Mouse (Mus musculus) stomach, embryonic 15.5 days (tissue): ENCODE results near the gene Rassf8. TPM values are rescaled to one million over a fixed set of nuclear protein-coding genes. Genes with fewer than 3 reads are reported as not detected.

ENCODE experiments used
- ATAC-seq: fragments of 200-750 bp; cut with Nextera tagmentation; 2 replicates; pipeline ENCODE4 v1.8.0; 2017; ENCODE audit warnings: low read depth, moderate number of reproducible peaks, moderate TSS enrichment; ENCODE audit not compliant: insufficient read depth, low FRiP score
- H3K27ac ChIP-seq: fragments of 300-500 bp; sonication (generic); 2 replicates; pipeline ENCODE4 v1.5.1; 2015; ENCODE audit warnings: mild to moderate bottlenecking, inconsistent platforms
- H3K27me3 ChIP-seq: fragments of 300-500 bp; sonication (generic); replicated peaks from 2 replicates; pipeline ENCODE4 v1.6.1; 2015; ENCODE audit warnings: inconsistent platforms
- H3K36me3 ChIP-seq: fragments of 300-500 bp; sonication (generic); 2 replicates; pipeline ENCODE4 v1.6.1; 2015; ENCODE audit warnings: inconsistent platforms
- H3K4me1 ChIP-seq: fragments of 300-500 bp; sonication (generic); 2 replicates; pipeline ENCODE4 v1.6.1; 2015; ENCODE audit warnings: inconsistent platforms
- H3K4me2 ChIP-seq: fragments of 300-500 bp; sonication (generic); 2 replicates; pipeline ENCODE4 v1.6.1; 2015; ENCODE audit warnings: mild to moderate bottlenecking, inconsistent platforms
- H3K4me3 ChIP-seq: fragments of 300-500 bp; sonication (generic); replicated peaks from 2 replicates; pipeline ENCODE4 v1.5.1; 2015; ENCODE audit warnings: inconsistent platforms
- H3K9ac ChIP-seq: fragments of 300-500 bp; sonication (generic); 2 replicates; pipeline ENCODE4 v1.6.1; 2015; ENCODE audit warnings: inconsistent platforms
- H3K9me3 ChIP-seq: fragments of 300-500 bp; sonication (generic); 2 replicates; pipeline ENCODE4 v1.6.1; 2016; ENCODE audit warnings: inconsistent platforms
- WGBS: fragments of 180-500 bp; shearing (Covaris S2); methylation state at CpG from one replicate; pipeline ENCODE4 v1.1.7; 2015; 5-methylcytosine and 5-hydroxymethylcytosine counted together
- polyA plus RNA-seq: library from polyadenylated mRNA; unstranded; fragments of >200 nt; fragmentation: Nextera tagmentation; extraction: Ambion mirVana; gene quantifications from 2 replicates; pipeline ENCODE4 v1.2.1, GENCODE M21; 2015

The Rassf8 gene
- polyA plus RNA-seq, 1 experiment from 2014 or later = 7.2 TPM

- H3K4me1 ChIP-seq = no peaks in the 10 kb centered on the region
- no peak overlapping the region for H3K27ac ChIP-seq
- H3K27me3 ChIP-seq = no peaks in the 10 kb centered on the region
- ATAC-seq = no peak
- no peak overlapping the region for H3K4me2 ChIP-seq
- H3K36me3 ChIP-seq = no peaks in the 10 kb centered on the region
- 51% methylated on average over 5 of the region's 5 CpGs for WGBS
- no peak overlapping the region for H3K9ac ChIP-seq
- no peak overlapping the region for H3K4me3 ChIP-seq
- H3K9me3 ChIP-seq = no peaks in the 10 kb centered on the region
Observed at GRCm38 (mm10) chr6:145845611-145846010, 99.1 kb downstream of the Rassf8 start.

GRCm38 (mm10) chr6:145846076-145846475 lies 99.5 kb downstream of the Rassf8 start:
- 60% methylated on average over 1 of the region's 1 CpGs for WGBS
- H3K4me3 ChIP-seq = no peak overlapping the region
- H3K9me3 ChIP-seq = no peaks in the 10 kb centered on the region
- no peaks in the 10 kb centered on the region for H3K36me3 ChIP-seq
- no peak overlapping the region for H3K9ac ChIP-seq
- ATAC-seq = no peak
- H3K4me1 ChIP-seq = no peaks in the 10 kb centered on the region
- no peak overlapping the region for H3K27ac ChIP-seq
- no peak overlapping the region for H3K4me2 ChIP-seq
- no peaks in the 10 kb centered on the region for H3K27me3 ChIP-seq

GRCm38 (mm10) chr6:145846948-145847347 lies 100.4 kb downstream of the Rassf8 start:
- Histone ChIP-seq H3K4me1 (no peaks in the 10 kb centered on the region), H3K4me3 (no peak overlapping the region), H3K36me3 (no peaks in the 10 kb centered on the region), H3K27me3 (no peaks in the 10 kb centered on the region), H3K27ac (no peak overlapping the region), H3K9me3 (no peaks in the 10 kb centered on the region), H3K4me2 (no peak overlapping the region), H3K9ac (no peak overlapping the region)
- ATAC-seq = no peak
- 81% methylated on average over 6 of the region's 6 CpGs for WGBS

GRCm38 (mm10) chr6:145847661-145848060 lies 101.1 kb downstream of the Rassf8 start:
- 91% methylated on average over 8 of the region's 8 CpGs for WGBS
- Histone ChIP-seq H3K9me3 (no peaks in the 10 kb centered on the region), H3K4me3 (no peak overlapping the region), H3K36me3 (no peaks in the 10 kb centered on the region), H3K27ac (no peak overlapping the region), H3K9ac (no peak overlapping the region), H3K4me1 (no peaks in the 10 kb centered on the region), H3K4me2 (no peak overlapping the region), H3K27me3 (no peaks in the 10 kb centered on the region)
- ATAC-seq = no peak

- no peak overlapping the region for H3K4me2 ChIP-seq
- H3K9ac ChIP-seq = no peak overlapping the region
- no peaks in the 10 kb centered on the region for H3K27me3 ChIP-seq
- no peaks in the 10 kb centered on the region for H3K9me3 ChIP-seq
- peaks cover 4% of the 10 kb centered on the region; the same call in 1 of the 2 replicates for H3K4me1 ChIP-seq
- no peaks in the 10 kb centered on the region for H3K36me3 ChIP-seq
- 49% methylated on average over 2 of the region's 2 CpGs for WGBS
- H3K27ac ChIP-seq = no peak overlapping the region
- ATAC-seq = peak; percentile 54; the same call in 1 of the 2 replicates
- no peak overlapping the region for H3K4me3 ChIP-seq
Observed at GRCm38 (mm10) chr6:145850789-145851188, 104.2 kb downstream of the Rassf8 start.

- Histone ChIP-seq H3K27ac (no peak overlapping the region), H3K4me2 (no peak overlapping the region), H3K9ac (no peak overlapping the region), H3K9me3 (no peaks in the 10 kb centered on the region), H3K4me1 (peaks cover 4% of the 10 kb centered on the region; the same call in 1 of the 2 replicates), H3K36me3 (no peaks in the 10 kb centered on the region), H3K27me3 (no peaks in the 10 kb centered on the region), H3K4me3 (no peak overlapping the region)
- ATAC-seq = no peak
- 60% methylated on average over 11 of the region's 11 CpGs for WGBS
Observed at GRCm38 (mm10) chr6:145851956-145852355, 105.4 kb downstream of the Rassf8 start.

GRCm38 (mm10) chr6:145852708-145853107 lies 106.2 kb downstream of the Rassf8 start:
- H3K4me3 ChIP-seq = no peak overlapping the region
- H3K4me2 ChIP-seq = no peak overlapping the region
- no peaks in the 10 kb centered on the region for H3K9me3 ChIP-seq
- H3K36me3 ChIP-seq = no peaks in the 10 kb centered on the region
- H3K4me1 ChIP-seq = peaks cover 4% of the 10 kb centered on the region; the same call in 1 of the 2 replicates
- ATAC-seq = no peak
- H3K9ac ChIP-seq = no peak overlapping the region
- WGBS = 90% methylated on average over 7 of the region's 7 CpGs
- H3K27ac ChIP-seq = no peak overlapping the region
- no peaks in the 10 kb centered on the region for H3K27me3 ChIP-seq

- Histone ChIP-seq H3K27me3 (no peaks in the 10 kb centered on the region), H3K4me1 (peaks cover 4% of the 10 kb centered on the region; the same call in 1 of the 2 replicates), H3K27ac (no peak overlapping the region), H3K9ac (no peak overlapping the region), H3K36me3 (no peaks in the 10 kb centered on the region), H3K4me3 (no peak overlapping the region), H3K9me3 (no peaks in the 10 kb centered on the region), H3K4me2 (no peak overlapping the region)
- 89% methylated on average over 10 of the region's 10 CpGs for WGBS
- no peak for ATAC-seq
Observed at GRCm38 (mm10) chr6:145853356-145854079, 107.0 kb downstream of the Rassf8 start.

- no peak for ATAC-seq
- 72% methylated on average over 5 of the region's 5 CpGs for WGBS
- no peaks in the 10 kb centered on the region for H3K36me3 ChIP-seq
- no peak overlapping the region for H3K9ac ChIP-seq
- no peak overlapping the region for H3K4me3 ChIP-seq
- no peaks in the 10 kb centered on the region for H3K9me3 ChIP-seq
- no peak overlapping the region for H3K27ac ChIP-seq
- no peak overlapping the region for H3K4me2 ChIP-seq
- H3K4me1 ChIP-seq = peaks cover 4% of the 10 kb centered on the region; the same call in 1 of the 2 replicates
- H3K27me3 ChIP-seq = no peaks in the 10 kb centered on the region
Observed at GRCm38 (mm10) chr6:145854756-145855155, 108.2 kb downstream of the Rassf8 start.

GRCm38 (mm10) chr6:145855720-145856551 lies 109.4 kb downstream of the Rassf8 start:
- no peaks in the 10 kb centered on the region for H3K9me3 ChIP-seq
- H3K4me3 ChIP-seq = peak overlapping the region; percentile 5; the same call in 1 of the 2 replicates
- 11% methylated on average over 28 of the region's 28 CpGs for WGBS
- peak overlapping the region; percentile 56 for H3K4me2 ChIP-seq
- ATAC-seq = peak; percentile 90
- H3K27me3 ChIP-seq = no peaks in the 10 kb centered on the region; the same call in 1 of the 2 replicates
- H3K27ac ChIP-seq = no peak overlapping the region
- H3K4me1 ChIP-seq = peaks cover 4% of the 10 kb centered on the region; the same call in 1 of the 2 replicates
- no peaks in the 10 kb centered on the region for H3K36me3 ChIP-seq
- H3K9ac ChIP-seq = no peak overlapping the region

GRCm38 (mm10) chr6:145857428-145857827 lies 110.9 kb downstream of the Rassf8 start:
- Histone ChIP-seq H3K4me2 (no peak overlapping the region), H3K9me3 (no peaks in the 10 kb centered on the region), H3K9ac (no peak overlapping the region), H3K4me1 (peaks cover 4% of the 10 kb centered on the region; the same call in 1 of the 2 replicates), H3K27me3 (peaks cover 5% of the 10 kb centered on the region), H3K4me3 (no peak overlapping the region), H3K27ac (no peak overlapping the region), H3K36me3 (no peaks in the 10 kb centered on the region)
- ATAC-seq = no peak
- 85% methylated on average over 7 of the region's 7 CpGs for WGBS

- Histone ChIP-seq H3K27me3 (peaks cover 15% of the 10 kb centered on the region), H3K9me3 (no peaks in the 10 kb centered on the region), H3K4me1 (peaks cover 12% of the 10 kb centered on the region), H3K27ac (no peak overlapping the region), H3K36me3 (no peaks in the 10 kb centered on the region), H3K4me3 (no peak overlapping the region), H3K4me2 (no peak overlapping the region), H3K9ac (no peak overlapping the region)
- WGBS = 39% methylated on average over 8 of the region's 8 CpGs
- no peak for ATAC-seq
Observed at GRCm38 (mm10) chr6:145858414-145858813, 111.9 kb downstream of the Rassf8 start.
